Mouse (Mus musculus) liver, postnatal 0 days (tissue): ENCODE measurements at regions not wholly inside any gene's neighbourhood (a gene's known extent, or its start where the extent isn't known, plus 50 kb on each side); places are given as distances from the start of the nearest gene placed in this dataset.

ENCODE experiments used
- ATAC-seq: fragments of 200-750 bp; cut with Nextera tagmentation; 2 replicates; pipeline ENCODE4 v1.8.0; 2017; ENCODE audit warnings: mild to moderate bottlenecking, moderate library complexity
- DNase-seq: peaks from one replicate; pipeline ENCODE4 v3.0.0-alpha.2; 2016
- H3K27ac ChIP-seq: fragments of 300-500 bp; sonication (generic); 2 replicates; pipeline ENCODE4 v1.5.1; 2014; ENCODE audit warnings: antibody characterized with exemption, moderate library complexity, mild to moderate bottlenecking, low read depth
- H3K27me3 ChIP-seq: fragments of 300-500 bp; sonication (generic); 2 replicates; pipeline ENCODE4 v1.6.1; 2014; ENCODE audit warnings: low read length, control low read depth, mixed read lengths; ENCODE audit not compliant: insufficient read depth
- H3K36me3 ChIP-seq: fragments of 300-500 bp; sonication (generic); replicated peaks from 2 replicates; pipeline ENCODE4 v1.6.1; 2014; ENCODE audit warnings: mild to moderate bottlenecking, control low read depth, low read length, moderate library complexity, mixed read lengths; ENCODE audit not compliant: insufficient read depth
- H3K4me1 ChIP-seq: fragments of 300-500 bp; sonication (generic); 2 replicates; pipeline ENCODE4 v1.6.1; 2014; ENCODE audit warnings: antibody characterized with exemption, mild to moderate bottlenecking, control low read depth; ENCODE audit not compliant: insufficient read depth
- H3K4me2 ChIP-seq: fragments of 300-500 bp; sonication (generic); 2 replicates; pipeline ENCODE4 v1.6.1; 2014; ENCODE audit warnings: low read depth, mild to moderate bottlenecking, low read length, moderate library complexity, mixed read lengths
- H3K4me3 ChIP-seq: fragments of 300-500 bp; sonication (generic); 2 replicates; pipeline ENCODE4 v1.5.1; 2014; ENCODE audit warnings: low read depth, low read length
- H3K9ac ChIP-seq: fragments of 300-500 bp; sonication (generic); replicated peaks from 2 replicates; pipeline ENCODE4 v1.6.1; 2014; ENCODE audit warnings: mild to moderate bottlenecking, moderate library complexity
- H3K9me3 ChIP-seq: fragments of 300-500 bp; sonication (generic); 2 replicates; pipeline ENCODE4 v1.6.1; 2016; ENCODE audit warnings: mild to moderate bottlenecking, control low read depth, low read length, mixed read lengths
- CTCF ChIP-seq: sonication (generic); IDR thresholded peaks from 2 replicates; pipeline ENCODE4 v1.5.1; 2016; ENCODE audit warnings: antibody characterized with exemption, low read depth
- EP300 ChIP-seq: IDR thresholded peaks from 2 replicates; pipeline ENCODE4 v1.6.1; 2016; ENCODE audit warnings: antibody characterized with exemption, low read depth, mild to moderate bottlenecking
- WGBS: fragments of 180-500 bp; shearing (Covaris S2); extraction: QIAGEN DNeasy Blood & Tissue Kit; methylation state at CpG from one replicate; pipeline ENCODE4 v1.1.7; 2014; ENCODE audit not compliant: insufficient replicate concordance; 5-methylcytosine and 5-hydroxymethylcytosine counted together

GRCm38 (mm10) chr14:18416319-18416718, 84.7 kb upstream of the Ube2e1 start:
- H3K9me3 ChIP-seq, result no peaks in the 10 kb centered on the region

GRCm38 (mm10) chr14:18398953-18399352, 67.3 kb upstream of the Ube2e1 start:
- H3K4me2 ChIP-seq, result no peak overlapping the region
- DNase-seq (no peak), ATAC-seq (peak; percentile 59)
- no peaks in the 10 kb centered on the region for H3K36me3 ChIP-seq
- peaks cover 3% of the 10 kb centered on the region; the same call in 1 of the 2 replicates for H3K4me1 ChIP-seq
- 66% methylated on average over 4 of the region's 4 CpGs for WGBS
- no peak for TF ChIP-seq CTCF
- no peak for TF ChIP-seq EP300
- H3K27me3 ChIP-seq, result no peaks in the 10 kb centered on the region
- H3K9me3 ChIP-seq, result no peaks in the 10 kb centered on the region
- no peak overlapping the region for H3K9ac ChIP-seq
- H3K4me3 ChIP-seq, result no peak overlapping the region
- H3K27ac ChIP-seq, result no peak overlapping the region

More at GRCm38 (mm10) chr14:18416319-18416718, 84.7 kb upstream of the Ube2e1 start:
- DNase-seq, result no peak
- Histone ChIP-seq H3K4me3 (no peak overlapping the region), H3K36me3 (no peaks in the 10 kb centered on the region), H3K27ac (no peak overlapping the region), H3K27me3 (no peaks in the 10 kb centered on the region), H3K9ac (no peak overlapping the region), H3K4me2 (no peak overlapping the region), H3K4me1 (no peaks in the 10 kb centered on the region)
- WGBS, result 74% methylated on average over 4 of the region's 4 CpGs
- TF ChIP-seq CTCF, result no peak
- no peak for TF ChIP-seq EP300
- ATAC-seq, result no peak

GRCm38 (mm10) chr14:18396206-18396764, 64.6 kb upstream of the Ube2e1 start:
- Histone ChIP-seq H3K4me3 (no peak overlapping the region), H3K27ac (no peak overlapping the region), H3K4me1 (peaks cover 3% of the 10 kb centered on the region; the same call in 1 of the 2 replicates), H3K27me3 (no peaks in the 10 kb centered on the region), H3K9ac (no peak overlapping the region), H3K36me3 (no peaks in the 10 kb centered on the region), H3K9me3 (no peaks in the 10 kb centered on the region), H3K4me2 (no peak overlapping the region)
- TF ChIP-seq CTCF (no peak), EP300 (no peak)
- ATAC-seq, result no peak
- WGBS, result 83% methylated on average over 8 of the region's 8 CpGs
- no peak for DNase-seq

- DNase-seq (no peak), ATAC-seq (no peak)
- TF ChIP-seq CTCF (no peak), EP300 (no peak)
- no peaks in the 10 kb centered on the region for H3K27me3 ChIP-seq
- no peak overlapping the region for H3K4me2 ChIP-seq
- H3K36me3 ChIP-seq, result no peaks in the 10 kb centered on the region
- H3K27ac ChIP-seq, result no peak overlapping the region
- no peaks in the 10 kb centered on the region for H3K9me3 ChIP-seq
- H3K9ac ChIP-seq, result no peak overlapping the region
- 78% methylated on average over 3 of the region's 3 CpGs for WGBS
- H3K4me1 ChIP-seq, result peaks cover 2% of the 10 kb centered on the region; the same call in 1 of the 2 replicates
- no peak overlapping the region for H3K4me3 ChIP-seq
Measured at GRCm38 (mm10) chr14:18394071-18394745, 62.5 kb upstream of the Ube2e1 start.

GRCm38 (mm10) chr14:18391824-18392486, 60.3 kb upstream of the Ube2e1 start:
- H3K4me2 ChIP-seq, result no peak overlapping the region
- H3K9me3 ChIP-seq, result no peaks in the 10 kb centered on the region
- ATAC-seq, result no peak
- H3K4me1 ChIP-seq, result no peaks in the 10 kb centered on the region
- no peak overlapping the region for H3K27ac ChIP-seq
- no peak for TF ChIP-seq EP300
- TF ChIP-seq CTCF, result no peak
- no peaks in the 10 kb centered on the region for H3K36me3 ChIP-seq
- 60% methylated on average over 3 of the region's 3 CpGs for WGBS
- no peaks in the 10 kb centered on the region for H3K27me3 ChIP-seq
- H3K9ac ChIP-seq, result no peak overlapping the region
- DNase-seq, result no peak
- H3K4me3 ChIP-seq, result no peak overlapping the region

GRCm38 (mm10) chr14:18389390-18389789, 57.7 kb upstream of the Ube2e1 start:
- Histone ChIP-seq H3K4me1 (no peaks in the 10 kb centered on the region), H3K4me2 (no peak overlapping the region), H3K36me3 (no peaks in the 10 kb centered on the region), H3K27me3 (no peaks in the 10 kb centered on the region), H3K9me3 (no peaks in the 10 kb centered on the region), H3K4me3 (no peak overlapping the region), H3K27ac (no peak overlapping the region), H3K9ac (no peak overlapping the region)
- TF ChIP-seq CTCF, result no peak
- TF ChIP-seq EP300, result no peak
- WGBS, result 80% methylated on average over 6 of the region's 6 CpGs
- ATAC-seq (no peak), DNase-seq (no peak)
